Mouse (Mus musculus) ES-E14 (cell line): ENCODE data around the gene Lzts3. TPM values are rescaled to one million over a fixed set of nuclear protein-coding genes. Genes with fewer than 3 reads are reported as not detected.

Experiments
- DNase-seq: peaks from one replicate; pipeline ENCODE4 v3.0.0-alpha.2; 2013; ENCODE audit warnings: low read depth, low spot score
- H3K27ac ChIP-seq: 2 replicates; pipeline ENCODE4 v1.5.1; 2012; ENCODE audit warnings: low read depth, mild to moderate bottlenecking, low read length, moderate library complexity, mixed read lengths; ENCODE audit not compliant: poor library complexity, insufficient read depth, severe bottlenecking
- H3K36me3 ChIP-seq: 2 replicates; pipeline ENCODE4 v1.6.1; 2012; ENCODE audit warnings: mild to moderate bottlenecking, low read length, moderate library complexity, mixed read lengths; ENCODE audit not compliant: control insufficient read depth, poor library complexity, insufficient read depth, severe bottlenecking
- H3K4me1 ChIP-seq, 2 experiments: fragments of 150-350 bp in 1 of 2; sonication (generic) in 1 of 2; 2 replicates each; pipeline ENCODE4 v1.6.1; 2012; ENCODE audit warnings: low read length in 2 of 2, mild to moderate bottlenecking in 1 of 2, mixed read lengths in 1 of 2; ENCODE audit not compliant: control insufficient read depth in 2 of 2, insufficient read depth in 2 of 2, poor library complexity in 1 of 2
- H3K4me3 ChIP-seq, 2 experiments: fragments of 150-350 bp in 1 of 2; sonication (generic) in 1 of 2; 2 replicates each; pipeline ENCODE4 v1.5.1; 2012; ENCODE audit warnings: low read length in 2 of 2, low read depth in 1 of 2, mild to moderate bottlenecking in 1 of 2, mixed read lengths in 1 of 2; ENCODE audit not compliant: insufficient read depth in 1 of 2, poor library complexity in 1 of 2, severe bottlenecking in 1 of 2
- H3K9ac ChIP-seq: 2 replicates; pipeline ENCODE4 v1.6.1; 2012; ENCODE audit warnings: low read depth, mild to moderate bottlenecking, low read length, mixed read lengths; ENCODE audit not compliant: poor library complexity, insufficient read depth, severe bottlenecking
- H3K9me3 ChIP-seq: fragments of 150-350 bp; sonication (generic); 2 replicates; pipeline ENCODE4 v1.6.1; 2012; ENCODE audit warnings: low read depth, mild to moderate bottlenecking, low read length; ENCODE audit not compliant: control insufficient read depth, insufficient read depth
- CHD2 ChIP-seq: IDR thresholded peaks from 2 replicates; pipeline ENCODE4 v1.6.1; 2014; ENCODE audit warnings: mild to moderate bottlenecking, low read depth, low read length, inconsistent platforms
- HCFC1 ChIP-seq: IDR thresholded peaks from 2 replicates; pipeline ENCODE4 v1.6.1; 2012; ENCODE audit warnings: low read length, inconsistent platforms, borderline replicate concordance; ENCODE audit not compliant: insufficient read depth
- MAFK ChIP-seq: IDR thresholded peaks from 2 replicates; pipeline ENCODE4 v1.6.1; 2014; ENCODE audit warnings: mild to moderate bottlenecking, low read depth, low read length, inconsistent platforms; ENCODE audit not compliant: insufficient read depth
- ZC3H11A ChIP-seq: IDR thresholded peaks from 2 replicates; pipeline ENCODE4 v1.6.1; 2012; ENCODE audit warnings: low read depth, mild to moderate bottlenecking, inconsistent platforms, low read length, borderline replicate concordance
- ZNF384 ChIP-seq: IDR thresholded peaks from 2 replicates; pipeline ENCODE4 v1.6.1; 2012; ENCODE audit warnings: low read depth, low read length, inconsistent platforms
- in situ Hi-C, 2 experiments: fragments of 600-800 bp; cut with MboI; formaldehyde crosslinking; loops; one replicate each; pipeline ENCODE4 v1.15.1; 2025; ENCODE audit warnings: low sequenced_read_pairs in 2 of 2, inconsistent platforms in 1 of 2; ENCODE audit not compliant: unreplicated experiment in 2 of 2
- total RNA-seq: library from RNA; depleted of rRNA; stranded (reverse); fragments of 300-350 nt; gene quantifications from 2 replicates; pipeline ENCODE4 v1.2.3, GENCODE M21; 2012

Lzts3 gene
- total RNA-seq, 1 experiment: 3.4 TPM

DNA sequence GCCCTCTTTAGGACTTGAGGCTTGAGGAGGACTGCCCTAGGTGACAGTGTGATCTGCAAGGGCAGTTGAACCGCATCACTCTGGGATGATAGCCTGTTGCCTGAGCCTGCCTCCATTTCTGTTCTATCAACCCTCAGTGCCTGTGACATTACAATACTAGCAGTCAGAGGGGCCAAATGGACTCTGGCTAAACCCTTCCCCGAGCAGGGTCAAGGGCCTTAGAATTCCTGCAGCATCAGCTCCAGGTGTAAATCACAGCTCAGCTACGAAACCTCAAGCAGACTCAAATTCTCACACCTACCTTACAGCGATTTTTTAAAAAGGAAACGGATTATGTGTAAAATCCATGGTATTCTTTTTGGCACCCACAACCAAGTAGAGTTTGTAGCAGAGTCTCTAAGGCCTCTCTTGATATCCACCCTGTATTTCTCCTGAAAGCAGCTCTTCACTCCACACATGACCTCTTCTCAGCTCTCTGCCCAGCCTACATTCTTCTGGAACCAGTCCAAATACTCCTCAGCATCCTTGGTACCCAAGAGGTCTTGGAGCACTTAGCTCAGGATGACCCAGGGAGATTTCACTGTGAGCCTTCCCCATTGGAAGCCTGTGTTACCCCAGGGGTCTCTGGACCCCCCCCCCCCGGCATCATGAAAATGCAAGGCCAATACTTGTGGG lies 1.1 kb downstream of the Lzts3 start:
- H3K4me1 ChIP-seq: peaks cover 0 to 10% of the 10 kb centered on the region in 2 experiments; a peak in 2 of 4 replicates
- no peak overlapping the region for H3K27ac ChIP-seq
- in situ Hi-C loops: no loop called here
- TF ChIP-seq ZC3H11A (no peak), HCFC1 (no peak), CHD2 (no peak), MAFK (no peak), ZNF384 (no peak)
- no peaks in the 10 kb centered on the region for H3K36me3 ChIP-seq
- no peak overlapping the region for H3K4me3 ChIP-seq
- no peaks in the 10 kb centered on the region for H3K9me3 ChIP-seq
- DNase-seq: no peak
- no peak overlapping the region for H3K9ac ChIP-seq

DNA sequence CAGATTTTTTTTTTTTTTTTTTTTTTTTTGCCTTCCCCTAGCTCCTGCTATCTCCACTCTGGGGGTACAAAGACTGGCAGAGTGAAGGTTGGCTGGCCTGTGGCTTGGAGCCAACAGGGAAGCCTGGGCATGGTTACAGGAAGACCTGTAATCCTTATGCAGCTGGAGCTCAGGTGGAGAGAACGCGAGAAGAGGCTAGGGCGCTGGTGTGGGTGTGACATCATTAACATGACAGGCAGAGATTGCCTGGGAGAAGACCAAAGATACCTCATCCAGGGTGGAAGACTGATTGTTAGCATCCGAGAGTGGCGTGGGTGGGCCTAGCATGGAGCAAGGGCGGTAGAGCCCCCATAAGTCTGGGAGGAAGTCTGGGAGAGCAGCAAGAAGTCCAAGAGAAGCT lies 3.3 kb downstream of the Lzts3 start:
- Histone ChIP-seq H3K36me3 (no peaks in the 10 kb centered on the region), H3K27ac (no peak overlapping the region), H3K4me1 (peaks cover 2 to 20% of the 10 kb centered on the region in 2 experiments; a peak in 2 of 4 replicates), H3K9me3 (no peaks in the 10 kb centered on the region), H3K9ac (no peak overlapping the region), H3K4me3 (no peak overlapping the region)
- in situ Hi-C loops: no loop called here
- TF ChIP-seq CHD2: peak; percentile 37; the same call in 1 of the 2 replicates
- TF ChIP-seq HCFC1: no peak
- DNase-seq: no peak

DNA sequence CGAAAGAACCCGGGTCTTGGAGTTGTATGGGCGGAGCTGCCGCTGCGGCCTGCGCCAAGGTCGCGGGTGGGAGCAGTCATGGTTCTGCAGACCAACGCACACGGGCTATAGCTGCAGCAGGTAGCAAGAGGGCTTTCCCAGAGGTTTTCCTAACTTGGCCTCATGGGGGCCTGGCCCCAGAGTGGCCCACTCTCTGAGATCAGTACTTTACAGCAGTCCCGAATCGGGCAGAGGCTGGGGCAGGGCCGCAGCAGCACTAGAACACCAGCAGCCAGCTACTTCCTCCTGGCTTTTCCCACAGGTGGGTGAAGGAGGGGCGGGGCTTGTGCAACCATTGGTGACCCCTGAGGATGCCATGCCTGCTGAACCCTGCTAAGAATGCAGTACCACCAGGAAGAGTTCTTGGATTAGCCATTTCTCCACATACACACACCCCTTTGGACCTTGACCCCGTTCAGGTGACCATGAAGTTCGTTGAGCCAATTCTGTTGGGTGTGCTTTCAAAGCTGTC lies 4.4 kb downstream of the Lzts3 start:
- H3K36me3 ChIP-seq: no peaks in the 10 kb centered on the region
- H3K4me1 ChIP-seq: peaks cover 4 to 27% of the 10 kb centered on the region in 2 experiments; a peak in 2 of 4 replicates
- no peaks in the 10 kb centered on the region for H3K9me3 ChIP-seq
- in situ Hi-C loops: no loop called here
- no peak for DNase-seq
- peak overlapping the region; percentile 1; the same call in 1 of the 2 replicates for H3K9ac ChIP-seq
- peak overlapping the region; percentile 9 to 47 for H3K4me3 ChIP-seq
- TF ChIP-seq HCFC1: no peak
- no peak for TF ChIP-seq ZNF384
- TF ChIP-seq MAFK: no peak
- no peak for TF ChIP-seq ZC3H11A
- TF ChIP-seq CHD2: no peak
- H3K27ac ChIP-seq: no peak overlapping the region

DNA sequence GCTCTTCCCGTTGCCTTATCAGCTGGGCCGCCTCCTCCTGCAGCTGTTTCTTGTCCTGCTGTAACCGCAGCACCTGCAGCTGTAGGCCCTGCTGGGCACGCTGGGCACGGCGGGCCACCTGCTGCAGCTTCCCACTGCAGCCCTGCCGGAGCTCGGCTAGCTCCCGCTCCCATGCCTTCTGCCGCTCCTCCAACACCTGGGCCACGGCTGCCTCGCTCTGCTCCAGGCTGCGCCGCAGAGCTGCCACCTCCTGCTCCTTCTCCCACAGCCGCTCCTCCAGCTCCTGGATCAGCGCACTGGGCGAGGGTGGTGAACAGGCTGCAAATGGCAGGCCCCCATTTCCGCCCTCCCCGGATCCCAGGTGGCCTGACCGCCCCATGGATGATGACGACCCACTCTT lies 6.8 kb downstream of the Lzts3 start:
- H3K4me1 ChIP-seq: peaks cover 4 to 30% of the 10 kb centered on the region in 2 experiments; a peak in 1 of 4 replicates
- no peaks in the 10 kb centered on the region for H3K9me3 ChIP-seq
- H3K4me3 ChIP-seq: peak overlapping the region; percentile 49 to 57
- H3K36me3 ChIP-seq: no peaks in the 10 kb centered on the region
- DNase-seq: no peak
- TF ChIP-seq HCFC1 (no peak), CHD2 (no peak), MAFK (no peak), ZNF384 (no peak), ZC3H11A (no peak)
- no peak overlapping the region for H3K27ac ChIP-seq
- H3K9ac ChIP-seq: 0 out of 2 replicates have a peak overlapping the region, but pooled peaks have one; percentile 16
- in situ Hi-C loops: no loop called here
